Mouse (Mus musculus): ENCODE results near the gene Slc11a2.
A peak's percentile ranks its signal among the peaks of the same experiment; 100 is the strongest.
"Not testable (repeated sequence)": the region's sequence is repeated elsewhere in the genome, so short reads cannot be mapped to it uniquely, and the experiment has no call there.

Gene Slc11a2

DNA sequence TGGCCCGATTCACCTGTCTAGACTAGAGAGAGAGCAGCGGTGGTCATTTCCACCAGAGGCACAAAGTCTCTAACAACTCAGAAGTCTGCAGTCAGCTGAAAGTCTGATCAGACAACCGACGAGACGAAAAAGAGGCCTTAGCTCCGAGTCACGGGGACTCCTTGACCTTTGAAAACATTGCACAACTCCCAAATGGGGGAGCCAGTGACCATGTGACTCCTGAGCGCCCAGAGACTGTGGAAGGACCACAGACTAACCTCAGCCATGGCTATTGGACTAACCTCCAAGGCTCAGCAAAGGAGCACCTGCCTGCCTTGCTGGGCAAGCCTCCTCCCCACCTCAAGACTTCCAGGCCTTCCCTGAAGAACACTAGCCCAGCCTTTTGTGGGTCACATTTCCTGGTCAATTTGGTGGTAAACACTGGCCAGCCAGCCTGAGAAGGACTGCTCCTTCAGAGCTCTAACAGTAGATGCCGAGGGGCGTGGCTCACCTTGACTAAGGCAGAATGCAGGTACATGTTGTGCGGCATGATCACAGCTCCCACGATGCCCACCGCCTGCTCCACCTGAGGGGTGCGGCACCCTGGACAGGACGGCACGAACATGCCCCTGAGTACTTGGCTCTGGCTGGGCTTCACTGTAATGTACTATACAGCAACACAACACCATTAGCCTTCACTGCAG, 21.4 kb downstream of the Slc11a2 start:
- DNase-seq (ENCODE audit: low read depth, low spot score): no peak

DNA sequence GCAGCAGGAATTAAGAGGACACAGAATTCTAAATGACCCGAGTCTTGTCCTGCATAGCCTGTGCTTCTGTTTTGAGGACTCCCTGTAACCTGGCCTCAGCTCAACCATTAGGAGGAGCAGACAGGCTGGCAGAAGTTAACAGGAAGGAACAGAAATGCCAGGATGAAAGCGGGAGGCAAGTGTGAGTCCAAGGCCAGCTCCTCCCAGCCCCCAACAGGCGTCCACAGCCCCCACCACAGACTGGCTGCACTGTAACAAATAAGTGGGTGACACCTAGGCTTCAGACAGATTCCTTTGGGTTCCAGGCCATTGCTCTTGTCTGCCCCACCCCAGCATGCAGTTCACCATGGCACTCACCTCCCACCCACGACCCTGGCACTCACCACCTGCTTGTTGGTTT, 22.1 kb downstream of the Slc11a2 start:
- DNase-seq (ENCODE audit: low read depth, low spot score): no peak

DNA sequence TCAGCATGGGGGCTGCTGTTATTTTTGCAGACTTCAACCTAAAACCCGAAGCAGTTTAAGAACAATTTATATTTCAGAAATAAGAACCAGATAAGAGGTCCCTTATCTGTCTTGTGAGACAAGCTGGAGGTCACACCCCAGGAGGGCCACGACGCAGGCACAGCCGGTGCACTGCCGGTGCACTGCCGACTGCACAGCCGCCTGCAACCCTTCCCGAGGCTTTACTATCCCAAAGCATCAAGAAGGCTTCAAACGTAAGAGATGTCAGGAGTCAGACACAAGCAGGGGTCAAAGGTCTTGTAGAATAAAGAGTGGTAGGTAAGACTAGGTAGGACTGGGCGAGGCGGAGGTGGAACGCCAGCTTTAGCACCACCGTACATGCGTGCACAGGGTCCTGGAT, 22.5 kb downstream of the Slc11a2 start:
- DNase-seq (ENCODE audit: low read depth, low spot score): no peak

DNA sequence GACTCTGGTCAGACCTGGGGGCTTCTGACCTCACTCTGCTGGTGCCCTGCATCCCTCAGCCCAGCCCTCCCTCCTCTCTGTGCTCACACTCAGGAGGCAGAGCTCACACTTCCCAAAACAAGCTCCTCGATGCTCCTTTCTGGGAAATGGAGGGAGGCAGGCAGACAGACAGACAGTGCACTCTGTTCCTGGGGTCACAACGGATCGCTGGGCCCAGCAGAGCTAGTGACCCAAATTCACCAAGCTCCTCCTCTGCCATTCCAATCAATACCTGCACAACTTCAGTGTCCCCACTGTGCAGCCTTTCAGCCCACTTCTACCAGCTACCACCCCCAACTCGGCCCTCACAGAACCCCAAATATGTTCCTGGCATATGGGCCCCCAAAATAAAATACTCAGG, 23.1 kb downstream of the Slc11a2 start:
- no peak for DNase-seq (ENCODE audit: low read depth, low spot score)

DNA sequence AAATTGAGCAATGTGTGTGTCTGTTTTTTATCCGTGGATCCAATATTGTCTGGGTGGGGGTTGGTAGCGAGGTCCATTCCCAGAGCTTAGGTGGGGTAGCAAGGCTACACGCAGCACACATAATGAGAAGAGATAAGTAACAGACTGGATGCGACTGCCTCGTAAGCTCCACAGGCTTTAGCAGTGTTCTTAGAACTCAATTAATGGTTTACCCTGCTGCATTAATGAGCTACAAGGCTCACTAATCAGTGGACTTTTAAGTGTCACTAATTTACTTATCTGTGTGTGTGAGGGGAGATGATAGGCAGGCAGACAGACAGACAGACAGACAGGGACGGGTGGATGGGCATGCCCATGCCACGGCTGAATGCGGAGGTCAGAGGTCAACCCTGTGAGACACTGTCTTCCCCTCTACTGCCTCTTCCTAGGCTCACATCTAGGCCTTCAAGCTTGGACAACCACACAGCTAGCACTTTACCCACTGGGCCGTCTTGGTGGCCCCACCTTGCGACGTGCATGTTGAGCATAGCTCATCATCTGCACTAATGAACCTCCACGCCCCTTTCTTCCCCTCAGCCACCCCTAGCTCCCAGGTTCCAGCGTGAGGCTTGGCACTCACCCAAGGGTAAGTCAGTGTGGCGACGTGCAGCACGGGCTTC, 24.2 kb downstream of the Slc11a2 start:
- no peak for DNase-seq (ENCODE audit: low read depth, low spot score)

DNA sequence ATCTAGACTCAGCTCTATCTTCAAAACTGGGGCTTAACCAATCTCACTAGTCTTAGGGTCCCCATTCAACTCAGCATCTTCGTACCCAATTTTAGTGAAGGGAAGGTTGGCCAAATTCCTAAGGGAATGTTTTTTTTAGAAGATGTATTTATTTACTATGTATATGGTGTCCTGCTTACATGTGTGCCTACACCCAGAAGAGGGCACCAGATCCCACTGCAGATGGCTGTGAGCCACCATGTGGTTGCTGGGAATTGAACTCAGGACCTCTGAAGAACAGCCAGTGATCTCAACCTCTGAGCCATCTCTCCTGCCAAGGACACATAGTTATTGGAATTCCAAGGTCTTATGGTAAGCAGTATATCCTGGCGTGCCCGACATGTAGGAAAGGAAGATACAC, 29.3 kb downstream of the Slc11a2 start:
- no peak for DNase-seq (ENCODE audit: low read depth, low spot score)

DNA sequence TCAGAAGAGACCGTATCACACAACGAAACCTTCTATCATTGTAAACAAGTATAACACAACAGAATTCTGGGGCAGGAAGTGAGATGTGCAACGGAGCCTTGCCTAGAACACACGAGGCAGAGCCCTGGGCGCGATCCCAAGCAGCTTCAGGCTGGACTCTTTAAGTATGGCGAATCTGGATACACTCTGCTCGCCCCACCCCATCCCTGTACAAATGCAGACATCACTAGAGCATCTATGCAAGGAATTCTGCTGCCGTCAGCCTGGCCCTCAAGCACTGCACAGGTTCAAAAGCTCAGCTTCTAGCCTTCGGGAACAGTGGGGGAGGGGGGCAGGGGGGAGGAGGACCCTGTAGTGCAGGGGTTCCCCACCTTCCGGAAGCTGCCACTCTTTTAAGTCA, 31.9 kb downstream of the Slc11a2 start:
- no peak for DNase-seq (ENCODE audit: low read depth, low spot score)

DNA sequence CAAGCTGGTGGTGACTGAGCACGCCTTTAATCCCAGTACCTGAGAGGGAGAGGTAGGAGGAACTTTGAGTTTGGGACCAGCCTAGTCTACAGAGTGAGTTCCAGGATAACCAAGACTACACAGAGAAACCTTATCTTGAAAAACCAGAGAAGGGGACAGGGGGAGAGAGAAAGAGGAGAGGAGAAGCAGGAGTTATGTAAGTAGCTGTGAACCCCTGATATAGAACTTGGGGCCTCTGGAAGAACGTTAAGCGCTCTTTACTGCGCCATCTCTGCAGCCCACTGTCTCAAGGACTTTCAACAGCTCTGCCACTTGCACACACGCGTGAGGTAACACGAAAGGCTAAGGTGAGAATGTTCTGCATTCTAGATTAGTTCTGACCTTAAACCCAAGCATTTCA, 33.3 kb downstream of the Slc11a2 start:
- DNase-seq (ENCODE audit: low read depth, low spot score): no peak

DNA sequence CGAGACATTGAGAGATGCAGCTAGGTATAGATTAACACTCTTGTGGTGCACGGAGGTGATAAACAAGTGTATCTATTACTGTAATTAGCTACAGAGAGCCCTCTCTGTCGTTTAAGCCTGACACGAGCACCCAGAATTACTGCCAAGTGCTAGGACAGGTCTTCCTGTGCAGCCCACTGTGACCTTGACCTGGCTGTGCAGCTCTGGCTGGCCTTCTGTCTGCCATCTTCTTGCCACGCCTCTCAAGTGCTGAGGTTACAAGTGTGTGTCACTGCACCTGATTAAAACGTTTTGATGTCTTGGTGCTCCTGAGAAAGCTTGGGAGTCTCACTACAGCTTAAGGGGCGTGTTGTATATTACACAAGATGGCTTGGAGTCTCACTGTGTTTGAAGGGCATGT, 33.8 kb downstream of the Slc11a2 start:
- no peak for DNase-seq (ENCODE audit: low read depth, low spot score)

DNA sequence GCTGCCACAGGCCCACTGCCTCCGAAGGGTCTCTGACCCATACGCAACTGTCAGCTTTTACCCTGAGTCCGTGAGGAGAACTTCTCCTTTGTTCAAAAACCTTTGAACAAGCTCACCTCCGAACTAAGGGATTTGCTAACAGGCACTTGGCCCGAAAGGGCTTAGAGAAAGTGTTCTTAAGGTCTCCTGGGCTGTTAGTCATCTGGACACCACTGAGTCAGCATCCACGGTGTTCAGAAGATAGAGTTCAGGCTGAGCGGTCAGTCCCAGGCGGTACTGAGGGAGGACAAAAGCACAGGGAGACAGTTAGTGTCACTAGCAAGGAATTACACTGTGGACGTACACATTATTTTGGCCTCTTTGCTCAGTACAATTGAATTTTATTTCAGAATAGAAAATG, 36.0 kb downstream of the Slc11a2 start:
- no peak for DNase-seq (ENCODE audit: low read depth, low spot score)

DNA sequence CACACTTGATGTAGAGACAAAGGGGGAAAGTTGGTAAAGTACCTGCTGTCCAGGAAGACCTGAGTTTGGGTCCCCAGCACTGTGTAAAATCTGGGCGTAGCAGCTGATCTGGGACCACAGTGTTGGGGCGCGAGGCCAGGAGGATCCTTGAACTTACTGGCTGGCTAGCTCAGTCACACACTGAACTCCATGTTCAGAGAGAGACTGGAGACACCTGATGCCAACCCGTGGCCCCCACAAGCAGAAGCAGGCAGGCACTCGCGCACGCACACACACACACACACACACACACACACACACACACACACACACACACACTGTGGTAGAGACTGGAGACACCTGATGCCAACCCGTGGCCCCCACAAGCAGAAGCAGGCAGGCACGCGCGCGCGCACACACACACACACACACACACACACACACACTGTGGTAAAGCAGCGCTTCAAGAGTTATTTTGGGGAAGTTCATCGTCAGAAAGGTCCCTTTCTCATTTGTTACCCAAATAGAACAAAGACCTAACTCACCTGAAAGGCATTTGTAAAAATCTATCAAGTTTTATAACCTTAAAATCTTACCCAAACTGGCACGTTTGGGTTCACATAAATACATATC, 36.5 kb downstream of the Slc11a2 start:
- DNase-seq (ENCODE audit: low read depth, low spot score): no peak

DNA sequence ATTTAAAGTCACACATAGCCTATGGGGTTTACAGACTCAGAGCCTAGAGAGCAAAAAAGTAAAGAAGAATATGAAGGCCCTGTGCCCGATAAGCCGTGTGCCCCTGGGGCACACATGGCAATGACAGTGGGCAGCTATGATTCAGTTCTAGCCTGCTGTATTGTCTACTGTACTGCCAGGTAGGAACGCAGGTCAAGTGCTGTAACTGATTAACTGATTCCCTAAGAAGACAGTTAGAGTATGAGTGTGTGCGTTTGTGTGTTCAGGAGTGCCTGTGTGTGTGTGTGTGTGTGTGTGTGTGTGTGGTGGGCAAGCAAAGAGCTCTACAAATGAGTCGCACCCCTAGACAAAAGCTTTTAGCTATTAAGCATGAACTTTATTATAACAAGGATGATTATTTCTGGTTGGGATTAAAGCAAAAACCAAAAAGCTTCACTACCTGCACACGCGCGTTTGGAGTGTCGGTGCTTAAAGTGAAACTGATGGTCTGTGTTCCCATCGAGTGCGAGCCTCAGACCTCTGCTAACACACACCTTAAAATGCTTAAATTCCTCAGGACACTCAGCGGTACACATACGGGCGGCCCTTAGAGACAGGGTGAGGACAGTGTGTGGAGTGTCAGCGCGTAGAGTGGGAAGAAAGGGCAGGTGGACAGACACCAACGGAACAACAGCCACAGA, 37.2 kb downstream of the Slc11a2 start:
- DNase-seq (ENCODE audit: low read depth, low spot score): no peak

DNA sequence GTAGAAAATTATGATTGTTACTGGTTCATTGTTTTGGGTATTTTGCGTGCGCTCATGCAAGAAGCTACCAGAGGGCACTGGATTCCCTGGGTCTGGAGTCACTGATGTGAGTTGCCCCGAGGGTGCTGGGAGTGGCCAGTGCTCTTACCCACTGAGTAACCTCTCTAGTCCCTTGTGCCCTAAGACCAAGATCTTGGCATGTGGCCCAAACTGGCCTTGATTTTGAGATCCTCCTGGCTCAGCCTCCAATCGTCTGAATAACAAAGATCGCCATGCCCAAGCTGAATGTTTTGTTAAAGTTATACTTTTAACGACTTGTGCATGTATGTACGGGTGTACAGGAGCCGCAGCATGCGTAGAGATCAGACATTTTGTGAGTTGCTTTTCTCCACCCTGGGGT, 39.2 kb downstream of the Slc11a2 start:
- DNase-seq (ENCODE audit: low read depth, low spot score): no peak

DNA sequence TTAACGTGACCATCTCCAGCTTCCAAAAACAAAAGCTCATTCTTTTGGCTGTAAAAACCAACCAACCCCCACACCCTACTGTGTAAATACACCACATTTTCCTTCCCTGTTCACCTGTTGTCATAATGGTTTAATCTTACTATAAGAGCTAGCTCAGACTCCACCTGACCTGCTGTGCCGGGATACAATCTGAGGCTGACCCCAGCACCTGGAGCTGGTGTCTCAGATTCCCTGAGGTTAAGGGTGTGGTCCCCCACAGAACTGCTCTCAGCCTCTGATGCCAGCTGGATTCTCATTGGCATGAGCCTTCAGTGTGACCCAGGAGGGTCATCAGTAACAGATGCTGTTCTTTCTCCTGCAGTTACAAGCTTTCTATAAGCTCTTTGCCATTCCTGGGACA, 44.8 kb downstream of the Slc11a2 start:
- DNase-seq (ENCODE audit: low read depth, low spot score): no peak

DNA sequence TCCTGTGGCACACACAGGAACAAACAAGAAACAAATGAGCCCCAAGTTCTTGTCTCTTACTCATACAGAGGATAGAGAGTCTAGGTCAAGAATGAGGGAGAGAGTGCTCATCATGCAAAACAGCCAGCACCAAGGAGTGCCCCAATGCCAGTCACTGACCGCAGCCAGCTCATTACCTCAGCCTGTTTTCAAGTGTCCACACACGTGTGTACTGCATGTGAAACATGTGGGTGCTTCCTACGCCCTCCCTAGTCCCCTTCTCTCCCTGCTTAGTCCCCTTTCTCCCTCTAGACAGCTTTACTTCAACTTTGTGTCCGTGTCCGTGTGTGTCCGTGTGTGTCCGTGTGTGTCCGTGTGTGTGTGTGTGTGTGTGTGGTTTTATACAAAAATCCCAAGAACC, 45.2 kb downstream of the Slc11a2 start:
- no peak for DNase-seq (ENCODE audit: low read depth, low spot score)

DNA sequence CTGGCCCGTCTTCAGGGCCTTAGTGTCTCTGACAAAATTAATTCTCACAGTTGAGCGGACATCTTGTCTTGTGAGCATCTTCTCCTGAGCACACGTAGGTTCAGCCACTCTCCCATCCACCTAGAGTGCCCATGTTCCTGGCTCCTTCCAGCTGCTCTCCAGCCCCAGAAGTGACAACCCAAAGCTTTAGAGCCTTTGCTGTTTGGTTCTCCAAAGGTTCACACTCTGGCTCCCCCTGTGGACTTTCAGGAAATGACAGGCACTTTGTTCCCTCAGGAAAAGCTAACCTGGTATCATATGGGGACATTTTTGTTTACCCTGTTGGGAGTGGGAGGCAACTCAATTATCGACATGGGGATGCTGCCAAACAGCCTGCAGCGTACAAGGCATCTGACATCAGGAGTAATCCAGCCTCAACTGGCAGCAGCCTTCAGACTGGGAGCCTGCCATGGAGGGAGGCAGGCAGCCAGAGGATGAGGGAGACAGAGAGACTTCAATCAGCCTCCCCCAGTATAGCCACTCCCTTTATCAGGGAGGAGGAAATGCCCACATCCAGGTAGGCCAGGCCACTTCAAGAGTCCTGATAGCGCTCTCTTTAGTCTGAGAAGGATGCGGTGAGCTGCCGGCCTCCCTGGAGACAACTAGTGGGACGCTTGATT, 46.9 kb downstream of the Slc11a2 start:
- DNase-seq (ENCODE audit: low read depth, low spot score): not testable (repeated sequence)

DNA sequence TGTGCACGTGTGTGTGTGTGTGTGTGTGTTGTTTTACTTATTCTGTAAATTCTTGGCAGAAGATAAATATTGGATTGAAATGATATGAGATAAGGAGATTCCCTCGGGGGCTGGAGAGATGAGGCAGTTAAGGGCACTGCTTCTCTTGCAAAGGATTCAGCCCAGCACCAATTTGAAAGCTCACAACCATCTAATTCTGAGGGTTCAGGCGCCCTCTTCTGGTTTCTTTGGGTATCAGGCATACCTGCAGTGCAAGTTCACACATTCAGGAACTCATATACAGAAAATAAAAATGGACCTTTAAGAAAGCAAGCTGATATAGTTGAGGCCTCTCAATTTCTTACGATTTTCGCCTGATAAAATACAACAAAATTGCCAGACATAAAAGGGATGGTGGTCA, 49.8 kb downstream of the Slc11a2 start:
- peak; percentile 42 for DNase-seq (ENCODE audit: low read depth, low spot score)

DNA sequence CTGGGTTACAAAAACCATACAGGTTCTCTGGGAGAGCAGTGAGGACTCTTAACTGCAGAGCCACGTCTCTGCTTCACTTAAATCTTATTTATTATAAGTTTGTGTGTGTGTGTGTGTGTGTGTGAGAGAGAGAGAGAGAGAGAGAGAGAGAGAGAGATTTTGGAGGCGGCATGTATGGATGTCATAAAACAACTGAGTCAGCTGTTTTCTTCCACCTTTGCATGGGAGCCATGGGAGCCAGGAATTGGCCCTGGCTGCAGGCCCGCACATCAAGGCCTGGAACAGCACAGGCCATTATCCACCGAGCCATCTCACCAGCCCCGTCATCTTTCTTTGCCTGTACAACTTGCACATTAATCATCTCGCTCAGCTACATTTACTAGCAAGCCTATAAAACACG, 57.8 kb downstream of the Slc11a2 start:
- DNase-seq (ENCODE audit: low read depth, low spot score): no peak

DNA sequence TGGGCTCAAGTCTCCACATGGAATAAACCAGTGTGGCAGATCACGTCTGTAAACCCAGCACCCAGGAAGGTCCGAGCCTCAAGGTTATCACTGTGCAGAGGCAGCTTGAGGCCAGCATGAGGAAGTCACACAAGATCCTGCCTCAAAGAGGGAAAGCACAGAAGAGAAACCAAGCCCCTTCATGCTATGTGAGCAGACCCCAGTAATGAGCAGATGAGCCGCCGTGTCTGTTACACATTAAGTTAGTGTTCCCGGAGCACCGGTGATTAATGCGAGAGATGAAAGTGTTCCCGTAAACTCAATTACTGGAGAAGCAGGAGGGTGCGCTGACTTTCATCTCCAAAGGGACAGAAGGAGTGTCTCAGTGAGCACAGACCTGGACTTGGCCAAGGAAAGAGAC, 58.9 kb downstream of the Slc11a2 start:
- DNase-seq (ENCODE audit: low read depth, low spot score): not testable (repeated sequence)

DNA sequence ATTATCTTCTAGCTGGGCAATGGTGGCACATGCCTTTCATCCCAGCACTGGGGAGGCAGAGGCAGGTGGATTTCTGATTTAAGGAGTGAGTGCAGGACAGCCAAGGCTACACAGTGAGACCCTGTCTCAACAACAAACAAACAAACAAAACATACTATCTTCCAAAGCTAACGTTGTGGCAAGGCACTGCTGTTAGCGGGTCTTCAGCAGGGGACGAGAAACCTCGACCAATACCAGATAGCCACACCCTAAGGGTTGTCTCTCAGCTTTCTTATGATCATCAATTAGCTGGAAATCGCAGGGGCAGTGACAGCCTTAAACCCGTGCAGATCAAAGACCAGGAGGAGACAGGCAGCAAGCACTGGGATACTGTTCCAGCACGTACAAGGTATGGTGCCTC, 60.6 kb downstream of the Slc11a2 start, which contains the start of gene Higd1c:
Gene Higd1c (plus strand): TSS at position 301 of the 400 bp plus-strand sequence.
- no peak for DNase-seq (ENCODE audit: low read depth, low spot score)

DNA sequence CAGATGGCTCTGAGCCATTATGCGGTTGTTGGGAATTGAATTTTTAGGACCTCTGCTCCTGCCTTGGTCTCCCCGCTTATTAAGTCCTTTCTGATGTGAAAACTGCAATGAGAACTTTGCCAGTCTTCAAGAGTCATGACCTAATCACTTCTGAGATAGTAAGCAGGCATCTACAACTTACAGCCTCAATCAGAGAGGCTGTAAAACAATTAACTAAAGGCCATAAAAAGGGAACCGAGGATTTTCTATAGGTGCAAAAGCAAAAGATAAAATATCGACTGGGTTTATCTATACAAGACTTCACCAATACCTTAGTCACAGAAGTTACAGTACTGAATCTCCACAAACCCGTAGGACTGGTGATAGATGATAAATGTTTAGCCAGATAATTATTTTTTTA, 69.0 kb downstream of the Slc11a2 start:
- no peak for DNase-seq (ENCODE audit: low read depth, low spot score)

DNA sequence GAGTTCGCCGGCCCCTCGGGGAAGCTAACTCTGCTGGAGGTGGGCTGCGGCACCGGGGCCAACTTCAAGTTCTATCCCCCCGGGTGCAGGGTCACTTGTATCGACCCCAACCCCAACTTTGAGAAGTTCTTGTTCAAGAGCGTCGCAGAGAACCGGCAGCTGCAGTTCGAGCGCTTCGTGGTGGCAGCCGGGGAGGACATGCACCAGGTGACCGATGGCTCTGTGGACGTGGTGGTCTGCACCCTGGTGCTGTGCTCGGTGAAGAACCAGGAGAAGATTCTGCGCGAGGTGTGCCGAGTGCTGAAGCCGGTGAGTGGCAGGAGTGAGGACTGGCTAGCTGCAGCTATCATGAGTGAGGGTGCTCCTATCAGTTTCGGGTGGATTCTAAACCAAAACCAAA, 71.5 kb downstream of the Slc11a2 start:
- DNase-seq (ENCODE audit: low read depth, low spot score): not testable (repeated sequence)
